Mouse (Mus musculus) B cell, adult 2 months (primary cell): Measurements from ENCODE around the gene Nek3.
A peak's percentile ranks its signal among the peaks of the same experiment; 100 is the strongest.

Source experiments
- DNase-seq, 2 experiments: peaks; one replicate each; pipeline ENCODE4 v3.0.0; 2022

The Nek3 gene

DNA sequence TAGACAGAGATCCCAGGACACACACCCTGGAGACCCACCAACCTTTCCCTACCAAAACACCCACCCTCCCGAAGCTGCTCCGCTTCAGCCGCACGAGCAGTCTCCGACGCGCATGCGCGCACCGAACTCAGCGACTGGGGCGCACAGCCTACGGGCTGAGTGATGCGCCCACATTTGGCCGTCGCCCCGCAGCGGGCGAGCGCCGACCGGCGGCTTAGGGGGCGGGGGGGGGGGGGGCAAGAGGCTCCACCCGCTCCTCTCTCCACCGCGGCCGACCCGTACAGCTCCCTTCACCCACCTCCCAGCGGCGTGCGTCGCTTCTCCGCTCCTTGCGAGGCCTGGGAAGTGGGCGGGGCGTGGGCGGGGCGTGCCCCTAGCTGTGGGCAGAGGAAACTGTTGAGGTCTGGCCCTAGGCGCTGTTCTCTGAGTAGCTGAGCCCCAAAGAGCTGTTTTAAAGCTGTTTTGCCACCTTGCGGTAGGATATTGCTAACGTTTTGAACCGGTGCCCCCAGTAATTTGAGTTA lies at the start of gene Nek3:
Nek3 (minus strand) TSS at position 356 of the 524 bp plus-strand sequence.
- peak; percentile 78 to 80 for DNase-seq

- no peak for DNase-seq
These were observed 48.6 kb upstream of the Nek3 start for GRCm38 (mm10) chr8:22214826-22215225.

DNA sequence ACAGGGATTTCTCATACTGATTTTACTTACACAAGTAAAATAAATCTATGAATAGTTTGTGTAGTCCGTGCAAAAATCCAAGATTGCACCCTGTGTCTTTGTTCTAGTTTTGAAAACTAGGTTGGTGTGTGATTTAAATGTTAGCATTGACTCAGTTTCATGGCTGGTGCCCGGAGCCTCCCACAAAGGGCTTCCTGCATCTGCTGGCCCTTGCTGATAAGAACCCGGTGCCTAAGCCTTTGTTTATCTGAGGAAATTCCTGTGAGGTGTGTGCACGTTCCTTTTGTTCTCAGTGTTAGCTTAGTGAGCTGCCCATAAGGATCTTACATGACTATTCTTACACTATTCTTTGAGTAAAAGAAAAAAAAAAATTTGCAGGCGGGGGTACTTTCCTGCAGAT lies 42.8 kb upstream of the Nek3 start:
- no peak for DNase-seq

- DNase-seq: no peak
These were observed 41.3 kb upstream of the Nek3 start for GRCm38 (mm10) chr8:22207535-22207934.

GRCm38 (mm10) chr8:22199481-22199880 lies 33.2 kb upstream of the Nek3 start:
- DNase-seq: peak; percentile 10 to 14

- DNase-seq: no peak
These were observed 31.7 kb upstream of the Nek3 start for GRCm38 (mm10) chr8:22197914-22198313.

DNA sequence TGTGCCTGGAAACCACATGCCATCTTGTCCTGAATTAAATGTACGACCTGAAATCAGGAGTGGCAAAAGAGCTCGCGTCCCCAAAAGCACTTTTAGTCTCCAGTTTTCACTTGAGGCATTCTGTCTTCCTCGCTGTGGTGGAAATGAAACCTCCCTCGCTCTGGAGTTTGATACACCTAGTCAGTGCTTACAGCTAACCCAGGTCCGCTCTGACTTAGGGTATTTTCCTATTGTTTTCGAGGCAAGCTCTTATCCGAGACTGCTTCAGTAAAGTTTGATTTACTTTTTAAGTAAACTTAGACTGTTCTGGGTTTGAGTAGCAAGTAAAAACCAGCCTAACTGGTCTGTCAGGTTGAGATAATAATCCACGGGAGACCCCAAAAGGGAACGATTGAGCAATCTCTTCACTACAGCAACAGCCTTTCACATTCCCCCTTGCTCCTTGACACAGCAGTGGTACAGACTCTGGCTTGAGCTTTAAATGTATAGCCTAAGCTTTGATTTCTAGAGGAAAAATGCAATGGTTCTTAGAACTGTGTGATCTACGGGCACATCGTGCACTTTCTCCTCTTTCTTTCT lies 27.3 kb upstream of the Nek3 start:
- DNase-seq: no peak

GRCm38 (mm10) chr8:22192660-22193431 lies 26.6 kb upstream of the Nek3 start, which contains the start of gene Vps36:
Gene Vps36 (plus strand): TSS chr8:22192809.
- peak; percentile 95 to 97 for DNase-seq

DNA sequence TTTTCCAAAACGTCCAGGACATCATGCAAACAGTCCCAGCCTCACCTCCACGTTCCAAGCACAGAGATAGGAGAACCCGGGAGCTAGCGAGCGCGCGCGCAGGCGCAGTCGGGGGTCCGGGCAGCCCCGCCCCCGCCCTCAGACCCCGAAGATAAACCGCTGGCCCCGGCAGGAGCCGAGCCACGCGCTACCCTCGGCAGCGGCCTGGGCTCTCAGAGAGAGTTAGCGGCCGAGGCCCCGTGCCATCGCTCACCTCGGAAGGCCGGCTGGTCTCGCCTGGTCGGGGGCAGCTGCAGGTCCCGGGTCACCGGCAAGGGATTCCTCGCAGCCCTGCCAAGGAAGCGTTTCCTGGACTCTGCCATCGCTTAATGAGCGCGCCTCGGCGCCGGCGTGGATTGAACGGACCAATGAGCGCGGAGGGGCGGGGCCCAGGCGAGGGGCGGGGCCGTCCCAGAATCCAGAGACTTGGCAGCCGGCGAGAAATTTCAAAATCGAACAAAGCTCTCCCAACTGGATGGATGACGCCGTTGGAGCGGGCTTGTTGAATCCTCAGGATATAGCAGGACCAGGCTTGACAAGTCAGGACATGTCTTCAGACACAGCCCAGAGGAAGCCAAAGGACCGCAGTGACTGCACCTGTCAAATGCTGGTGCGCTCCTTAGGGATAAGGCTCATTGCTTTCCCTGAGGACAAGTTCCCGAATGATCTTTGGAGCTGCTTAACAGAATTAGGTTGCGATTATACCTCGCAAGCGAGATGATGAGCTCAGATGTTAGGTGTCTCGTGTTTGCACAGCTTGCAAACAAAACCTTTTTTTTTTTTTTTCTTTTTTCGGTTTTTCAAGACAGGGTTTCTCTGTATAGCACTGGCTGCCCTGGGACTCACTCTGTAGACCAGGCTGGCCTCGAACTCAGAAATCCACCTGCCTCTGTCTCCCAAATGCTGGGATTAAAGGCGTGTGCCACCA lies 19.5 kb upstream of the Nek3 start, which contains the start of gene Ckap2:
Ckap2 (minus strand) TSS at position 389 of the 967 bp plus-strand sequence.
- DNase-seq: peak; percentile 75 to 80

DNA sequence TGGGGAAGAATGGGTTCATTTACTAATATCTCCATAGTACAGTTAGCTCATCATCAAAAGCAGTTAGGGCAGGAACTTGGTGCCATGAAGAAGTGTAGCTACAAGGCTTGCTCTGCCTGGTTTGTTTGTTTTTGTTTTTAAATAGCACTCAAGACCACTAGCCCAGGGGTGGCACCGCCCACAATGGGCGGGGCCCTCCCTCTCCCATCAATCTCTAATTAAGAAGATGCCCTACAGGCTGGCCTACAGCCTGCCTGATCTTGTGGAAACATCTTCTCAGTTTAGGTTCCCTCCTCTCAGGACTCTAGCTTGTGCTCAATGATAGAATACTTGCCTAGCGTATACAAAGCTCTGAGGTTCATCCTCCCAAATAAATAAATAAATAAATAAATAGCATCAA lies 18.6 kb upstream of the Nek3 start:
- DNase-seq: peak; percentile 47 to 50

DNA sequence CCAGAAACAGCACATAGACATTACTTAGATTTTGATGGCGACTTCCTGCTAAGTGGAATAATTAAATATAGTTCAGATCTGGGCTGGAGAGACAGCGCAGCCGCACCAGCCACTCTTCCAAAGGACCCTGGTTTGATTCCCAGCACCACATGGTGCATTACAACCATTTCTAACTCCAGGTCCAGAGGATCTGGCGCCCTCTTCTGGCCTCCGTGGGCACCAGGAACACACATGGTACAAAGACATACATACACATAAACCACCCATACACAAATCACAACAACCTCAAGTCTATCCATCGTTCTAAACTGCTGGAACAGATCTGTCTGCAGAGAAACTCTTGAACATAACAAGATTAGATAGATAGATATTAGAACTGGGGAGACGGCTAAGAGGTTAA lies 9.7 kb upstream of the Nek3 start:
- no peak for DNase-seq

GRCm38 (mm10) chr8:22169167-22169566 lies 2.9 kb upstream of the Nek3 start:
- DNase-seq: no peak

GRCm38 (mm10) chr8:22165251-22166079 lies 770 bp downstream of the Nek3 start:
- no peak for DNase-seq

DNA sequence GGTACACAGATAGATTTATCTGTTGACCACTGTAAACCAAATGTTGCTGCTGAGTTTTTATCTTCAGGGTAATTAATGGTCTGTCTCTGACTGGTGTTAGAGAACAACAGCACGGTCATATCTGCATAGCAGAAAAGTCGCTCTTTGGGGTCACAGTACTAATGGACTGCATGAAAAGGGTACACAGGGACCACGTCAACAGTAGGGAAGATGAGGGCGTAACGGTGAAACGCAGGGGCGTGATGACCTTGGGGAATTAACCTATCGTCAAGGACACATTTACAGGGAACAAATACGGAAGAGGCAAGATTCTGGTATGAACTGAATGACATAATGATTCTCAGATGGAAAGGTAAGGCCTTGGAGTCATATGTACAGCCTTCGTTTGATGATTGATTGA lies 1.8 kb downstream of the Nek3 start:
- no peak for DNase-seq

GRCm38 (mm10) chr8:22162206-22162605 lies 4.0 kb downstream of the Nek3 start:
- no peak for DNase-seq

DNA sequence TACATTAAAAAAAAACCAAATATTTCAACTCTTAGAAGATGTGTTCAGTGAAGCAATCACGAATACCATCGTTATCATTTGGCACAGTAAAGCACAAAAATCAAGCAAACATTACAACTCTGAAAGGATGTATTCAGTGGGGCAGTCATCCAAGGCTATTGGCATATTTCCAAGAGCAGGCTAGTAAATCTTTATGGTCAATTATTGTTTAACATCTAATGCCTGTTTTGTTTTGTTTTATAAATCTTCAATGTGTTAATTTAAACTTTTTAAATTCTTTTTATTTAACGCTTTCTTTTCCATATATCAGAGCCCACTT lies 15.9 kb downstream of the Nek3 start:
- DNase-seq: no peak

GRCm38 (mm10) chr8:22149643-22150344 lies 16.4 kb downstream of the Nek3 start:
- no peak for DNase-seq

DNA sequence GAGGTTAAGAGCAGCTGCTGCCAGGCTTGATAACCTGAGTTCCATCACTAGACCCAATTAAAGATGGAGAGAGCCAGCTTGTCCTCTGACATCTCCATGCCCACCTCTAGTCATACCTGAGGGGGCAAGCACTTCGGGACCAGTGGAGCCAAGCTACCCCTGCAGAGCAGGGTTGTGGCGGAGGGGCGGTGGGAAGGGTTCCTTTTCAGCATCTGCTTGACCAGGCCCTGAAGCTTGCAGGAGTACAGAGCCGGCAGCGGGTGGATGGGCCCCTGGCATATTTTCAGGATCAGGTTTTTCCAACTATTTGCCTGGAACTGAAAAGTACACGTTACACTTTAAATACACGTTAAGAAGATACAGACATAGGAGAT lies 17.9 kb downstream of the Nek3 start:
- DNase-seq: no peak

- no peak for DNase-seq
These were observed 18.4 kb downstream of the Nek3 start for GRCm38 (mm10) chr8:22147706-22148366.

DNA sequence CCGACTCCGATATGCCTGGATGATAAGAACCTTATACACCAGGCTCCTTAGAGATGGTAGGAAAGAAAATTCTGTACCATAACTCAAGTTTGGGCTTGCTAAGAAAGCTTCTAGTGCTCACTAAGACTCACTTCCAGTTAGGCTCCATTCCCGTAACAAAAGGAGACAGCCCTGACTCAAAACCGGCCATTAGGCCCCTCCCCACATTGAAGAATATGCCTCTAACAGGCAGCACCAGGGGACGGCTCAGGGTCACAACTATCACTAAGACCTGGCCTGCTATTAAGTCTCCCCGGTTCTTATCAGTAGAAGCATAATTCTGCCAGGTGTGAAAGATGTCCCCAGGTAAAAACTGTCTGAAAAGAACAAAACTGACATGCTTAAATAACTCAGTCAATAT lies 20.4 kb downstream of the Nek3 start:
- DNase-seq: no peak
